ENCODE assay signal across 15 mouse cellular contexts in genomic region chr10:60265252-60265651, GRCm38 (mm10). TPM values are rescaled to one million over a fixed set of nuclear protein-coding genes. Genes with fewer than 3 reads are reported as not detected.
DNase-seq lines count a peak whose midpoint lies in the region; ATAC-seq and TF ChIP-seq lines count a peak whose summit lies in the region.
"Had no signal": no experiment of that assay in that cellular context is flagged by ENCODE, and none has a peak within 500 bp of the region (broad histone marks: within the 10 kb centered on the region; RNA-seq: fewer than 3 reads in every experiment).

No protein-coding gene starts in this region.

- H3K27ac ChIP-seq in forebrain, embryonic 14.5 days (ENCODE audit: low read depth, low read length), result no peak overlapping the region
- no peak overlapping the region for H3K27ac ChIP-seq in forebrain, embryonic 13.5 days
- peak overlapping the region; percentile 14; the same call in 1 of the 2 replicates for H3K27ac ChIP-seq in kidney, postnatal 0 days
- no peak overlapping the region for H3K27ac ChIP-seq in kidney, embryonic 16.5 days (ENCODE audit: low read length)
- H3K27ac ChIP-seq in midbrain, postnatal 0 days (ENCODE audit: low read depth, low read length), result no peak overlapping the region
- no peak overlapping the region for H3K27ac ChIP-seq in midbrain, embryonic 11.5 days (ENCODE audit: low read depth, low read length)
- H3K27ac ChIP-seq: embryonic facial prominence, embryonic 15.5 days; forebrain, embryonic 12.5 days; liver, embryonic 15.5 days; macrophage had no signal

- H3K4me3 ChIP-seq in forebrain, embryonic 14.5 days (ENCODE audit: low read depth, low read length), result no peak overlapping the region
- no peak overlapping the region for H3K4me3 ChIP-seq in forebrain, embryonic 13.5 days
- no peak overlapping the region for H3K4me3 ChIP-seq in kidney, postnatal 0 days (replicated peaks; ENCODE audit: low read depth, low read length)
- no peak overlapping the region for H3K4me3 ChIP-seq in kidney, embryonic 16.5 days (ENCODE audit: low read length)
- no peak overlapping the region for H3K4me3 ChIP-seq in midbrain, postnatal 0 days (ENCODE audit: low read depth, low read length)
- H3K4me3 ChIP-seq in midbrain, embryonic 11.5 days (ENCODE audit: low read depth, low read length), result no peak overlapping the region
- H3K4me3 ChIP-seq: embryonic facial prominence, embryonic 15.5 days; forebrain, embryonic 12.5 days; liver, embryonic 15.5 days had no signal

- H3K36me3 ChIP-seq in forebrain, embryonic 14.5 days (ENCODE audit: control insufficient read depth, insufficient read depth, low read length), result no peaks in the 10 kb centered on the region
- H3K36me3 ChIP-seq in forebrain, embryonic 13.5 days (ENCODE audit: poor library complexity, severe bottlenecking), result no peaks in the 10 kb centered on the region
- H3K36me3 ChIP-seq in kidney, postnatal 0 days (ENCODE audit: insufficient read depth, low read length), result no peaks in the 10 kb centered on the region
- H3K36me3 ChIP-seq in kidney, embryonic 16.5 days (ENCODE audit: insufficient read depth, low read length), result no peaks in the 10 kb centered on the region
- no peaks in the 10 kb centered on the region for H3K36me3 ChIP-seq in midbrain, postnatal 0 days (ENCODE audit: insufficient read depth, low read length)
- no peaks in the 10 kb centered on the region for H3K36me3 ChIP-seq in midbrain, embryonic 11.5 days (ENCODE audit: control insufficient read depth, insufficient read depth, low read length)
- H3K36me3 ChIP-seq: embryonic facial prominence, embryonic 15.5 days; forebrain, embryonic 12.5 days; liver, embryonic 15.5 days had no signal

- ATAC-seq in forebrain, embryonic 14.5 days, result no peak
- no peak for ATAC-seq in forebrain, embryonic 13.5 days
- no peak for ATAC-seq in kidney, postnatal 0 days (replicated peaks; ENCODE audit: low FRiP score, low read depth)
- ATAC-seq in kidney, embryonic 16.5 days (ENCODE audit: low FRiP score, low TSS enrichment), result no peak
- ATAC-seq in midbrain, postnatal 0 days (ENCODE audit: low FRiP score), result no peak
- ATAC-seq in midbrain, embryonic 11.5 days (ENCODE audit: low FRiP score), result no peak

- peaks cover 3% of the 10 kb centered on the region; the same call in 1 of the 2 replicates for H3K4me1 ChIP-seq in forebrain, embryonic 14.5 days (ENCODE audit: control insufficient read depth, insufficient read depth, low read length)
- peaks cover 23% of the 10 kb centered on the region for H3K4me1 ChIP-seq in forebrain, embryonic 13.5 days
- H3K4me1 ChIP-seq in kidney, postnatal 0 days (replicated peaks; ENCODE audit: insufficient read depth, low read length), result peaks cover 6% of the 10 kb centered on the region; the same call in 1 of the 2 replicates
- H3K4me1 ChIP-seq in kidney, embryonic 16.5 days (ENCODE audit: insufficient read depth, low read length), result peaks cover 14% of the 10 kb centered on the region
- no peaks in the 10 kb centered on the region for H3K4me1 ChIP-seq in midbrain, postnatal 0 days (ENCODE audit: insufficient read depth, low read length)
- no peaks in the 10 kb centered on the region for H3K4me1 ChIP-seq in midbrain, embryonic 11.5 days (ENCODE audit: control insufficient read depth, insufficient read depth, low read length)

- no peaks in the 10 kb centered on the region for H3K27me3 ChIP-seq in forebrain, embryonic 14.5 days (replicated peaks; ENCODE audit: control insufficient read depth, insufficient read depth, low read length)
- no peaks in the 10 kb centered on the region for H3K27me3 ChIP-seq in forebrain, embryonic 13.5 days
- H3K27me3 ChIP-seq in kidney, postnatal 0 days (ENCODE audit: insufficient read depth, low read length), result no peaks in the 10 kb centered on the region
- no peaks in the 10 kb centered on the region for H3K27me3 ChIP-seq in kidney, embryonic 16.5 days (ENCODE audit: insufficient read depth, low read length)
- no peaks in the 10 kb centered on the region for H3K27me3 ChIP-seq in midbrain, postnatal 0 days (ENCODE audit: insufficient read depth, low read length)
- H3K27me3 ChIP-seq in midbrain, embryonic 11.5 days (ENCODE audit: control insufficient read depth, insufficient read depth, low read length), result no peaks in the 10 kb centered on the region
- H3K27me3 ChIP-seq: embryonic facial prominence, embryonic 15.5 days; forebrain, embryonic 12.5 days; liver, embryonic 15.5 days had no signal

- DNase-seq in forebrain, embryonic 14.5 days (ENCODE audit: low spot score), result peak; percentile 60
- peak; percentile 33 for DNase-seq in kidney, postnatal 0 days (ENCODE audit: low spot score)
- peak; percentile 61 for DNase-seq in midbrain, postnatal 0 days (ENCODE audit: low spot score)
- DNase-seq in midbrain, embryonic 11.5 days (ENCODE audit: low spot score, missing footprints), result no peak
- DNase-seq in skeletal muscle tissue, adult 2 months (ENCODE audit: low read depth, low spot score), result peak; percentile 65
- DNase-seq: B cell, adult 2 months; cerebellum, adult 11-12 months; midbrain, embryonic 14.5 days; spleen, adult 18-20 months had no signal

- no peaks in the 10 kb centered on the region for H3K9me3 ChIP-seq in forebrain, embryonic 14.5 days (replicated peaks; ENCODE audit: control insufficient read depth, low read length)
- no peaks in the 10 kb centered on the region for H3K9me3 ChIP-seq in forebrain, embryonic 13.5 days (replicated peaks)
- no peaks in the 10 kb centered on the region for H3K9me3 ChIP-seq in kidney, postnatal 0 days (replicated peaks; ENCODE audit: low read length)
- H3K9me3 ChIP-seq in kidney, embryonic 16.5 days (ENCODE audit: low read length), result no peaks in the 10 kb centered on the region
- no peaks in the 10 kb centered on the region for H3K9me3 ChIP-seq in midbrain, postnatal 0 days (ENCODE audit: low read length)
- no peaks in the 10 kb centered on the region for H3K9me3 ChIP-seq in midbrain, embryonic 11.5 days (ENCODE audit: control insufficient read depth, low read length)
- H3K9me3 ChIP-seq: embryonic facial prominence, embryonic 15.5 days; forebrain, embryonic 12.5 days; liver, embryonic 15.5 days had no signal

- no peak overlapping the region for H3K9ac ChIP-seq in forebrain, embryonic 14.5 days (ENCODE audit: low read length)
- no peak overlapping the region for H3K9ac ChIP-seq in forebrain, embryonic 13.5 days
- H3K9ac ChIP-seq in kidney, postnatal 0 days (ENCODE audit: low read depth, low read length), result no peak overlapping the region
- no peak overlapping the region for H3K9ac ChIP-seq in kidney, embryonic 16.5 days (replicated peaks; ENCODE audit: low read length)
- no peak overlapping the region for H3K9ac ChIP-seq in midbrain, postnatal 0 days (replicated peaks; ENCODE audit: low read length, poor library complexity, severe bottlenecking)
- H3K9ac ChIP-seq in midbrain, embryonic 11.5 days (ENCODE audit: low read length), result no peak overlapping the region
- H3K9ac ChIP-seq: embryonic facial prominence, embryonic 15.5 days; forebrain, embryonic 12.5 days; liver, embryonic 15.5 days had no signal

- 52% methylated on average over 10 of the region's 10 CpGs for WGBS in forebrain, embryonic 14.5 days
- WGBS in forebrain, embryonic 13.5 days, result 61% methylated on average over 10 of the region's 10 CpGs
- WGBS in kidney, postnatal 0 days, result 62% methylated on average over 10 of the region's 10 CpGs
- WGBS in kidney, embryonic 16.5 days, result 61% methylated on average over 10 of the region's 10 CpGs
- 77% methylated on average over 10 of the region's 10 CpGs for WGBS in midbrain, postnatal 0 days
- whole genome bisulfite sequencing in midbrain, embryonic 11.5 days, result 86% methylated on average over 10 of the region's 10 CpGs

- TF ChIP-seq CTCF in kidney, postnatal 0 days (IDR thresholded peaks at IDR 0.05; ENCODE audit: low read depth), result no peak
- TF ChIP-seq CTCF in midbrain, postnatal 0 days (IDR thresholded peaks at IDR 0.05), result no peak

- no peak overlapping the region for H3K4me2 ChIP-seq in forebrain, embryonic 14.5 days (ENCODE audit: low read length)
- H3K4me2 ChIP-seq in forebrain, embryonic 13.5 days, result no peak overlapping the region
- no peak overlapping the region for H3K4me2 ChIP-seq in kidney, postnatal 0 days (ENCODE audit: low read length)
- H3K4me2 ChIP-seq in kidney, embryonic 16.5 days (replicated peaks; ENCODE audit: low read depth, low read length), result no peak overlapping the region
- H3K4me2 ChIP-seq in midbrain, postnatal 0 days (ENCODE audit: low read depth, low read length, poor library complexity, severe bottlenecking), result no peak overlapping the region
- no peak overlapping the region for H3K4me2 ChIP-seq in midbrain, embryonic 11.5 days
- H3K4me2 ChIP-seq: embryonic facial prominence, embryonic 15.5 days; forebrain, embryonic 12.5 days; liver, embryonic 15.5 days had no signal

RNA-seq across cellular contexts. Expression of gene Psap, which starts 12.2 kb away (rescaled TPM):
- 164 and 170 TPM in 2 replicates for polyA plus RNA-seq in forebrain, embryonic 14.5 days (2014; fragmentation: Nextera tagmentation; extraction: Ambion mirVana)
- 92.2 and 131 TPM in 2 replicates for polyA plus RNA-seq in forebrain, embryonic 13.5 days (2015; fragmentation: Nextera tagmentation; extraction: Ambion mirVana)
- polyA plus RNA-seq in kidney, postnatal 0 days (2015; fragmentation: Nextera tagmentation; extraction: Ambion mirVana), result 142 and 160 TPM in 2 replicates
- 145 and 166 TPM in 2 replicates for polyA plus RNA-seq in kidney, embryonic 16.5 days (2015; fragmentation: Nextera tagmentation; extraction: Ambion mirVana)
- 714 and 811 TPM in 2 replicates for total RNA-seq in midbrain, postnatal 0 days (2014; rRNA removed)
- polyA plus RNA-seq in midbrain, postnatal 0 days (2015; fragmentation: Nextera tagmentation; extraction: Ambion mirVana), result 272 and 300 TPM in 2 replicates
- 77.3 and 83.9 TPM in 2 replicates for polyA plus RNA-seq in midbrain, embryonic 11.5 days (2014; fragmentation: Nextera tagmentation; extraction: Ambion mirVana)

RNA-seq across cellular contexts. Expression of gene Chst3, which starts 46.2 kb away (rescaled TPM):
- 0.52 and 0.70 TPM in 2 replicates for polyA plus RNA-seq in forebrain, embryonic 14.5 days (2014; fragmentation: Nextera tagmentation; extraction: Ambion mirVana)
- polyA plus RNA-seq in forebrain, embryonic 13.5 days (2015; fragmentation: Nextera tagmentation; extraction: Ambion mirVana), result 2.1 TPM in 2 replicates
- polyA plus RNA-seq in kidney, postnatal 0 days (2015; fragmentation: Nextera tagmentation; extraction: Ambion mirVana), result 0.87 and 0.96 TPM in 2 replicates
- polyA plus RNA-seq in kidney, embryonic 16.5 days (2015; fragmentation: Nextera tagmentation; extraction: Ambion mirVana), result 2.1 and 2.2 TPM in 2 replicates
- total RNA-seq in midbrain, postnatal 0 days (2014; rRNA removed), result 4.6 and 5.5 TPM in 2 replicates
- 0.86 and 0.89 TPM in 2 replicates for polyA plus RNA-seq in midbrain, postnatal 0 days (2015; fragmentation: Nextera tagmentation; extraction: Ambion mirVana)
- polyA plus RNA-seq in midbrain, embryonic 11.5 days (2014; fragmentation: Nextera tagmentation; extraction: Ambion mirVana), result 0.97 and 1.2 TPM in 2 replicates
